Mouse (Mus musculus): ENCODE data around the gene Cbx6.

DNA sequence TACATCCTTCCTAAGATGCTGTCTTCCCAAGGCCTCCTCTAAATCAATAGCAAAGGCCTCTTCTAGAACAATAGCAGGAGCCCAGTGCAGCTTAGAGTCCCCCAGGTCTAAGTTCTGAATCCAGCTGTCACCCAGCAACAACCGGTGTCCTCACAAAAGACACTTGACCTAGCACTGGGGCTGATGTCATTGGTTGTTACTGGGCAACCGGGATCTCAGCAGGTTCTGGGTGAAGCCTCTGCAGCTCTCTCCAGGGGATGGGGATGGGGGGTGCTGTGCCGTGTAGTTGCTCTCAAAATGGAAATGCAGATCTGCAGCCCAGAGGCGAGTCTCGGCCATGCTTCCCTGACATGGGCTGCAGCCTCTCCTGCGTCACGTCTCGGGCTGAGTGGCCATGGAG lies 46.7 kb downstream of the Cbx6 start:
- TF ChIP-seq POLR2A (IDR thresholded peaks at IDR 0.05; ENCODE audit: low read depth, low read length) (no peak), CTCF (IDR thresholded peaks at IDR 0.05; ENCODE audit: extremely low read depth, insufficient read length, insufficient replicate concordance, low read depth, low read length) (no peak)

Data from small intestine, adult 2 months (tissue).